Mouse (Mus musculus) limb, embryonic 14.5 days (tissue): ENCODE measurements at regions not wholly inside any gene's neighbourhood (a gene's known extent, or its start where the extent isn't known, plus 50 kb on each side); places are given as distances from the start of the nearest gene placed in this dataset.

ENCODE experiments used
- ATAC-seq: fragments of 200-750 bp; cut with Nextera tagmentation; 2 replicates; pipeline ENCODE4 v1.8.0; 2017; ENCODE audit warnings: low read depth, moderate number of reproducible peaks, moderate TSS enrichment; ENCODE audit not compliant: low FRiP score
- DNase-seq: peaks from one replicate; pipeline ENCODE4 v3.0.0-alpha.2; 2015; ENCODE audit warnings: low spot score
- H3K27ac ChIP-seq: fragments of 300-500 bp; sonication (generic); replicated peaks from 2 replicates; pipeline ENCODE4 v1.5.1; 2014; ENCODE audit warnings: low read depth, mild to moderate bottlenecking, low read length, moderate library complexity, mixed read lengths
- H3K27me3 ChIP-seq: fragments of 300-500 bp; sonication (generic); 2 replicates; pipeline ENCODE4 v1.6.1; 2014; ENCODE audit warnings: low read length, mixed read lengths; ENCODE audit not compliant: control insufficient read depth, insufficient read depth
- H3K36me3 ChIP-seq: fragments of 300-500 bp; sonication (generic); 2 replicates; pipeline ENCODE4 v1.6.1; 2014; ENCODE audit warnings: mild to moderate bottlenecking, low read length, moderate library complexity, mixed read lengths; ENCODE audit not compliant: control insufficient read depth, insufficient read depth
- H3K4me1 ChIP-seq: fragments of 300-500 bp; sonication (generic); 2 replicates; pipeline ENCODE4 v1.6.1; 2014; ENCODE audit warnings: antibody characterized with exemption, low read length, mixed read lengths; ENCODE audit not compliant: control insufficient read depth, insufficient read depth
- H3K4me2 ChIP-seq: fragments of 300-500 bp; sonication (generic); replicated peaks from 2 replicates; pipeline ENCODE4 v1.6.1; 2014; ENCODE audit warnings: low read depth, mild to moderate bottlenecking, low read length, moderate library complexity; ENCODE audit not compliant: severe bottlenecking
- H3K4me3 ChIP-seq: fragments of 300-500 bp; sonication (generic); replicated peaks from 2 replicates; pipeline ENCODE4 v1.5.1; 2014; ENCODE audit warnings: low read length
- H3K9ac ChIP-seq: fragments of 300-500 bp; sonication (generic); 2 replicates; pipeline ENCODE4 v1.6.1; 2014; ENCODE audit warnings: mild to moderate bottlenecking, low read depth, low read length, moderate library complexity; ENCODE audit not compliant: severe bottlenecking
- H3K9me3 ChIP-seq: fragments of 300-500 bp; sonication (generic); 2 replicates; pipeline ENCODE4 v1.6.1; 2016; ENCODE audit warnings: low read length; ENCODE audit not compliant: control insufficient read depth
- POLR2A ChIP-seq: fragments of 200-500 bp; IDR thresholded peaks from 2 replicates; pipeline ENCODE4 v1.8.0; 2012; ENCODE audit warnings: inconsistent platforms, mild to moderate bottlenecking, moderate library complexity, borderline replicate concordance; ENCODE audit not compliant: insufficient read depth, insufficient read length; ENCODE audit errors: extremely low read depth
- WGBS: fragments of 180-500 bp; shearing (Covaris S2); extraction: QIAGEN DNeasy Blood & Tissue Kit; methylation state at CpG from one replicate; pipeline ENCODE4 v1.1.7; 2014; 5-methylcytosine and 5-hydroxymethylcytosine counted together

- Histone ChIP-seq H3K4me2 (no peak overlapping the region), H3K4me3 (no peak overlapping the region), H3K27ac (no peak overlapping the region), H3K27me3 (no peaks in the 10 kb centered on the region), H3K9ac (no peak overlapping the region), H3K36me3 (no peaks in the 10 kb centered on the region), H3K4me1 (0 out of 2 replicates have a peak, but pooled peaks cover 3% of the 10 kb centered on the region), H3K9me3 (no peaks in the 10 kb centered on the region)
- 61% methylated on average over 9 of the region's 9 CpGs for WGBS
- DNase-seq (no peak), ATAC-seq (no peak)
- no peak for TF ChIP-seq POLR2A
Observed at GRCm38 (mm10) chr13:111936081-111936857, 127.5 kb upstream of the Map3k1 start.

GRCm38 (mm10) chr13:111936983-111937382 is 128.2 kb upstream of the Map3k1 start:
- H3K4me2 ChIP-seq = no peak overlapping the region
- no peaks in the 10 kb centered on the region for H3K27me3 ChIP-seq
- H3K9ac ChIP-seq = no peak overlapping the region
- H3K27ac ChIP-seq = no peak overlapping the region
- 78% methylated on average over 8 of the region's 8 CpGs for WGBS
- H3K4me1 ChIP-seq = peaks cover 3% of the 10 kb centered on the region; the same call in 1 of the 2 replicates
- no peak overlapping the region for H3K4me3 ChIP-seq
- ATAC-seq = no peak
- H3K36me3 ChIP-seq = no peaks in the 10 kb centered on the region
- TF ChIP-seq POLR2A = no peak
- no peaks in the 10 kb centered on the region for H3K9me3 ChIP-seq
- no peak for DNase-seq

- DNase-seq = no peak
- Histone ChIP-seq H3K4me3 (no peak overlapping the region), H3K9me3 (no peaks in the 10 kb centered on the region; the same call in 1 of the 2 replicates), H3K27ac (no peak overlapping the region), H3K27me3 (no peaks in the 10 kb centered on the region), H3K4me2 (no peak overlapping the region), H3K36me3 (no peaks in the 10 kb centered on the region), H3K9ac (no peak overlapping the region), H3K4me1 (peaks cover 8% of the 10 kb centered on the region)
- TF ChIP-seq POLR2A = no peak
- WGBS = 60% methylated on average over 8 of the region's 8 CpGs
- ATAC-seq = no peak
Observed at GRCm38 (mm10) chr13:111938896-111939422, 130.2 kb upstream of the Map3k1 start.

- no peaks in the 10 kb centered on the region; the same call in 1 of the 2 replicates for H3K9me3 ChIP-seq
- no peak for ATAC-seq
- H3K27me3 ChIP-seq = no peaks in the 10 kb centered on the region
- TF ChIP-seq POLR2A = no peak
- peaks cover 13% of the 10 kb centered on the region for H3K4me1 ChIP-seq
- no peak overlapping the region for H3K4me2 ChIP-seq
- no peak overlapping the region for H3K9ac ChIP-seq
- no peak overlapping the region for H3K27ac ChIP-seq
- H3K4me3 ChIP-seq = no peak overlapping the region
- DNase-seq = no peak
- 61% methylated on average over 6 of the region's 6 CpGs for WGBS
- H3K36me3 ChIP-seq = no peaks in the 10 kb centered on the region
Observed at GRCm38 (mm10) chr13:111939534-111940115, 130.8 kb upstream of the Map3k1 start.

GRCm38 (mm10) chr13:111940275-111940674 is 131.5 kb upstream of the Map3k1 start:
- no peak overlapping the region for H3K4me3 ChIP-seq
- no peaks in the 10 kb centered on the region for H3K36me3 ChIP-seq
- 87% methylated on average over 4 of the region's 4 CpGs for WGBS
- TF ChIP-seq POLR2A = no peak
- H3K9me3 ChIP-seq = no peaks in the 10 kb centered on the region; the same call in 1 of the 2 replicates
- no peak overlapping the region for H3K9ac ChIP-seq
- DNase-seq = no peak
- H3K27ac ChIP-seq = no peak overlapping the region
- no peak for ATAC-seq
- no peaks in the 10 kb centered on the region for H3K27me3 ChIP-seq
- H3K4me1 ChIP-seq = peaks cover 13% of the 10 kb centered on the region
- no peak overlapping the region for H3K4me2 ChIP-seq
